Comparison of ENCODE assay signal across 8 mouse cellular contexts in the genomic region with DNA sequence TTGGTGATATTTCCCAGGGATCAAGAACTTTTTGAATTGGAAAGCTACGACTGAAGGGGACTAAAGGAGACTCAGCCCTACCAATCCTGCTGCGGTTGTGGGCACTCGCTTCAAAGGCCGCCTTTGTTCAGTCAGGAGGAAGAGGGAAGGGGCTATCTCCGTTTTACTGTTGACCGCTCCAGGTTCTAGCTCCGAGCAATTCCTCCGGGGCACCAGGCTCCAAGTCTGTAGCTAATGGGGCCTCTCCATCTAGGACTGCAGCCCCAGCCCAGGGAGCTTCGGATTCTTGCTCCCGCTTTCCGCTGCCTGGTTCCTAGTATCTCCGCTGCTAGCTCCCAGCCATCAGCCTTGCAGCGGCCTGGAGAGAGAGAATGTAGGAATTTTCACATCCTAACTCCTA. TPM values are rescaled to one million over a fixed set of nuclear protein-coding genes. Genes with fewer than 3 reads are reported as not detected.
DNase-seq lines count a peak whose midpoint lies in the region; ATAC-seq and TF ChIP-seq lines count a peak whose summit lies in the region.

No protein-coding gene starts in this region.

- H3K4me1 ChIP-seq in heart, embryonic 15.5 days (replicated peaks): peaks cover 42% of the 10 kb centered on the region
- H3K4me1 ChIP-seq in cortical plate, adult 2 months (ENCODE audit: control insufficient read depth, insufficient read depth, low read length): no peaks in the 10 kb centered on the region; the same call in 1 of the 2 replicates
- peaks cover 45% of the 10 kb centered on the region for H3K4me1 ChIP-seq in hindbrain, embryonic 15.5 days (replicated peaks)
- 0 out of 2 replicates have a peak, but pooled peaks cover 6% of the 10 kb centered on the region for H3K4me1 ChIP-seq in midbrain, postnatal 0 days (ENCODE audit: insufficient read depth, low read length)

- H3K9ac ChIP-seq in heart, embryonic 15.5 days: no peak overlapping the region
- H3K9ac ChIP-seq in hindbrain, embryonic 15.5 days: no peak overlapping the region
- H3K9ac ChIP-seq in midbrain, postnatal 0 days (replicated peaks; ENCODE audit: low read length, poor library complexity, severe bottlenecking): no peak overlapping the region

- H3K4me2 ChIP-seq in heart, embryonic 15.5 days: peak overlapping the region; percentile 67
- peak overlapping the region; percentile 41 for H3K4me2 ChIP-seq in hindbrain, embryonic 15.5 days
- peak overlapping the region; percentile 38 for H3K4me2 ChIP-seq in midbrain, postnatal 0 days (ENCODE audit: low read depth, low read length, poor library complexity, severe bottlenecking)

- peaks cover 94% of the 10 kb centered on the region for H3K27me3 ChIP-seq in heart, embryonic 15.5 days
- peaks cover 61% of the 10 kb centered on the region for H3K27me3 ChIP-seq in hindbrain, embryonic 15.5 days
- H3K27me3 ChIP-seq in midbrain, postnatal 0 days (ENCODE audit: insufficient read depth, low read length): peaks cover 74% of the 10 kb centered on the region

- peak overlapping the region; percentile 47 for H3K4me3 ChIP-seq in heart, embryonic 15.5 days
- H3K4me3 ChIP-seq in cortical plate, adult 2 months (ENCODE audit: insufficient read depth, low read length): peak overlapping the region; percentile 77
- H3K4me3 ChIP-seq in hindbrain, embryonic 15.5 days: peak overlapping the region; percentile 22
- H3K4me3 ChIP-seq in midbrain, postnatal 0 days (ENCODE audit: low read depth, low read length): peak overlapping the region; percentile 23; the same call in 1 of the 2 replicates

- no peak for TF ChIP-seq CTCF in cortical plate, adult 2 months (IDR thresholded peaks at IDR 0.05; ENCODE audit: extremely low read depth, insufficient read depth, low read length)
- no peak for TF ChIP-seq CTCF in midbrain, postnatal 0 days (IDR thresholded peaks at IDR 0.05)

- no peaks in the 10 kb centered on the region for H3K36me3 ChIP-seq in heart, embryonic 15.5 days
- no peaks in the 10 kb centered on the region for H3K36me3 ChIP-seq in hindbrain, embryonic 15.5 days
- H3K36me3 ChIP-seq in midbrain, postnatal 0 days (ENCODE audit: insufficient read depth, low read length): no peaks in the 10 kb centered on the region

- intact Hi-C loops in left cerebral cortex, postnatal 14 days (cut with DNase I): no loop called here

- WGBS in heart, embryonic 15.5 days: 3% methylated on average over 13 of the region's 13 CpGs
- WGBS in hindbrain, embryonic 15.5 days: 2% methylated on average over 13 of the region's 13 CpGs
- WGBS in midbrain, postnatal 0 days: 5% methylated on average over 13 of the region's 13 CpGs

- no peak for TF ChIP-seq POLR2A in cortical plate, adult 2 months (IDR thresholded peaks at IDR 0.05; ENCODE audit: extremely low read depth, insufficient read depth, low read length)

- H3K9me3 ChIP-seq in heart, embryonic 15.5 days (replicated peaks): no peaks in the 10 kb centered on the region
- H3K9me3 ChIP-seq in hindbrain, embryonic 15.5 days: no peaks in the 10 kb centered on the region
- no peaks in the 10 kb centered on the region for H3K9me3 ChIP-seq in midbrain, postnatal 0 days (ENCODE audit: low read length)

- no peak for ATAC-seq in heart, embryonic 15.5 days (replicated peaks; ENCODE audit: insufficient number of reproducible peaks, insufficient read depth, low FRiP score, low read depth)
- ATAC-seq in hindbrain, embryonic 15.5 days (ENCODE audit: low FRiP score, low read depth): no peak
- ATAC-seq in midbrain, postnatal 0 days (ENCODE audit: low FRiP score): no peak
- no peak for ATAC-seq in granulocyte monocyte progenitor cell, adult 5-6 weeks (replicated peaks; ENCODE audit: poor library complexity, severe bottlenecking)

- no peak overlapping the region for H3K27ac ChIP-seq in heart, embryonic 15.5 days
- no peak overlapping the region for H3K27ac ChIP-seq in cortical plate, adult 2 months (ENCODE audit: insufficient read depth, low read length)
- no peak overlapping the region for H3K27ac ChIP-seq in hindbrain, embryonic 15.5 days (replicated peaks)
- H3K27ac ChIP-seq in midbrain, postnatal 0 days (ENCODE audit: low read depth, low read length): no peak overlapping the region

- DNase-seq in heart, adult 8-10 months (ENCODE audit: low spot score): no peak
- no peak for DNase-seq in midbrain, postnatal 0 days (ENCODE audit: low spot score)
- DNase-seq in left cerebral cortex, postnatal 14 days (ENCODE audit: low spot score in 2 of 2): no peak
- no peak for DNase-seq in thymus, postnatal 0 days (ENCODE audit: low spot score)

RNA-seq across cellular contexts. Expression of a gene that starts 3.4 kb away (rescaled TPM):
- polyA plus RNA-seq in heart, embryonic 15.5 days (2015; fragmentation: Nextera tagmentation; extraction: Ambion mirVana): not detected in 2 replicates
- total RNA-seq in heart, adult 8-10 months (2022): not detected
- polyA plus RNA-seq in cortical plate, adult 2 months (2012; rRNA removed): 46.4 and 51.2 TPM in 2 replicates
- 1.9 TPM in 1 of 2 replicates, not detected in the other for polyA plus RNA-seq in hindbrain, embryonic 15.5 days (2015; fragmentation: Nextera tagmentation; extraction: Ambion mirVana)
- total RNA-seq in midbrain, postnatal 0 days (2014; rRNA removed): 0.88 and 2.6 TPM in 2 replicates
- polyA plus RNA-seq in midbrain, postnatal 0 days (2015; fragmentation: Nextera tagmentation; extraction: Ambion mirVana): 0.58 and 0.64 TPM in 2 replicates
- 10 to 100 TPM; 39.9 to 41.6 TPM for total RNA-seq in left cerebral cortex, postnatal 14 days (2021)
- not detected in 2 replicates for total RNA-seq in granulocyte monocyte progenitor cell, adult 5-6 weeks (2014; fragmentation: Nextera tagmentation)
- not detected in 2 replicates for total RNA-seq in granulocyte monocyte progenitor cell, adult 5-6 weeks (2017)
- polyA plus RNA-seq in thymus, postnatal 0 days (2015; fragmentation: Nextera tagmentation; extraction: Ambion mirVana): 0.10 TPM in 1 of 2 replicates, not detected in the other

RNA-seq across cellular contexts. Expression of a gene that starts 53.1 kb away (rescaled TPM):
- polyA plus RNA-seq in heart, embryonic 15.5 days (2015; fragmentation: Nextera tagmentation; extraction: Ambion mirVana): 51.1 and 54.4 TPM in 2 replicates
- 100 to 1,000 TPM in 1 of 4 experiments, 10 to 100 TPM in 3; 85.7 to 109 (median 94.2) TPM for total RNA-seq in heart, adult 8-10 months (2022)
- polyA plus RNA-seq in cortical plate, adult 2 months (2012; rRNA removed): 15.3 and 18.5 TPM in 2 replicates
- polyA plus RNA-seq in hindbrain, embryonic 15.5 days (2015; fragmentation: Nextera tagmentation; extraction: Ambion mirVana): 36.1 and 36.7 TPM in 2 replicates
- total RNA-seq in midbrain, postnatal 0 days (2014; rRNA removed): 29.0 and 32.5 TPM in 2 replicates
- 28.4 and 32.9 TPM in 2 replicates for polyA plus RNA-seq in midbrain, postnatal 0 days (2015; fragmentation: Nextera tagmentation; extraction: Ambion mirVana)
- 10 to 100 TPM; 35.5 to 37.2 TPM for total RNA-seq in left cerebral cortex, postnatal 14 days (2021)
- total RNA-seq in granulocyte monocyte progenitor cell, adult 5-6 weeks (2014; fragmentation: Nextera tagmentation): 23.9 and 29.4 TPM in 2 replicates
- total RNA-seq in granulocyte monocyte progenitor cell, adult 5-6 weeks (2017): 17.5 and 17.7 TPM in 2 replicates
- 39.0 and 42.0 TPM in 2 replicates for polyA plus RNA-seq in thymus, postnatal 0 days (2015; fragmentation: Nextera tagmentation; extraction: Ambion mirVana)

Comparison
In these comparisons a context has a peak if more than half of its experiments do, and no peak if none do; other contexts are left out.
1. H3K4me3 ChIP-seq: peak in every context shown above with its lines; median percentile 77 in cortical plate, adult 2 months; 47 in heart, embryonic 15.5 days; 23 in midbrain, postnatal 0 days; 22 in hindbrain, embryonic 15.5 days.
2. RNA of a gene that starts 3.4 kb away (polyA plus RNA-seq): 46.4 to 51.2 TPM in cortical plate, adult 2 months; 1.9 TPM in hindbrain, embryonic 15.5 days, 0.58 to 0.64 TPM in midbrain, postnatal 0 days, 0.10 TPM in thymus, postnatal 0 days and not detected in heart, embryonic 15.5 days; every median in the first group is over 10 times any median in the second.
3. Peak in every context shown above with its lines, with median percentiles within 50 percentile points of each other: H3K4me2 ChIP-seq.